Mouse (Mus musculus) hindbrain, embryonic 11.5 days (tissue): ENCODE measurements around the gene Dlg4. TPM values are rescaled to one million over a fixed set of nuclear protein-coding genes. Genes with fewer than 3 reads are reported as not detected.
A peak's percentile ranks its signal among the peaks of the same experiment; 100 is the strongest.

Experiments
- ATAC-seq: fragments of 200-750 bp; cut with Nextera tagmentation; 2 replicates; pipeline ENCODE4 v1.8.0; 2017; ENCODE audit warnings: mild to moderate bottlenecking, moderate TSS enrichment, moderate library complexity; ENCODE audit not compliant: low FRiP score
- DNase-seq: peaks from one replicate; pipeline ENCODE4 v3.0.0-alpha.2; 2015; ENCODE audit warnings: low spot score
- H3K27ac ChIP-seq: fragments of 300-500 bp; sonication (generic); 2 replicates; pipeline ENCODE4 v1.5.1; 2014; ENCODE audit warnings: mild to moderate bottlenecking, low read depth, low read length
- H3K27me3 ChIP-seq: fragments of 300-500 bp; sonication (generic); 2 replicates; pipeline ENCODE4 v1.6.1; 2014; ENCODE audit warnings: mild to moderate bottlenecking, low read length, moderate library complexity, mixed read lengths; ENCODE audit not compliant: control insufficient read depth, insufficient read depth
- H3K36me3 ChIP-seq: fragments of 300-500 bp; sonication (generic); 2 replicates; pipeline ENCODE4 v1.6.1; 2014; ENCODE audit warnings: mild to moderate bottlenecking, low read length, moderate library complexity, mixed read lengths; ENCODE audit not compliant: control insufficient read depth, insufficient read depth
- H3K4me1 ChIP-seq: fragments of 300-500 bp; sonication (generic); replicated peaks from 2 replicates; pipeline ENCODE4 v1.6.1; 2014; ENCODE audit warnings: low read length, mixed read lengths; ENCODE audit not compliant: control insufficient read depth, insufficient read depth
- H3K4me2 ChIP-seq: fragments of 300-500 bp; sonication (generic); replicated peaks from 2 replicates; pipeline ENCODE4 v1.6.1; 2014; ENCODE audit warnings: mild to moderate bottlenecking, low read depth, low read length
- H3K4me3 ChIP-seq: fragments of 300-500 bp; sonication (generic); 2 replicates; pipeline ENCODE4 v1.5.1; 2014; ENCODE audit warnings: low read depth, low read length
- H3K9ac ChIP-seq: fragments of 300-500 bp; sonication (generic); 2 replicates; pipeline ENCODE4 v1.6.1; 2014; ENCODE audit warnings: low read depth, low read length
- H3K9me3 ChIP-seq: fragments of 300-500 bp; sonication (generic); 2 replicates; pipeline ENCODE4 v1.6.1; 2016; ENCODE audit warnings: low read length; ENCODE audit not compliant: control insufficient read depth
- WGBS: fragments of 180-500 bp; shearing (Covaris S2); extraction: QIAGEN DNeasy Blood & Tissue Kit; methylation state at CpG from one replicate; pipeline ENCODE4 v1.1.7; 2014; 5-methylcytosine and 5-hydroxymethylcytosine counted together
- microRNA counts: library from miRNA; unstranded; fragments of <30 nt; microRNA quantifications from one replicate; lab custom pipeline; 2015
- polyA plus RNA-seq: library from polyadenylated mRNA; unstranded; fragments of >200 nt; fragmentation: Nextera tagmentation; extraction: Ambion mirVana; gene quantifications from 2 replicates; pipeline ENCODE4 v1.2.1, GENCODE M21; 2014

Dlg4 gene
- polyA plus RNA-seq, 1 experiment from 2014 or later, result 18.7 TPM

DNA sequence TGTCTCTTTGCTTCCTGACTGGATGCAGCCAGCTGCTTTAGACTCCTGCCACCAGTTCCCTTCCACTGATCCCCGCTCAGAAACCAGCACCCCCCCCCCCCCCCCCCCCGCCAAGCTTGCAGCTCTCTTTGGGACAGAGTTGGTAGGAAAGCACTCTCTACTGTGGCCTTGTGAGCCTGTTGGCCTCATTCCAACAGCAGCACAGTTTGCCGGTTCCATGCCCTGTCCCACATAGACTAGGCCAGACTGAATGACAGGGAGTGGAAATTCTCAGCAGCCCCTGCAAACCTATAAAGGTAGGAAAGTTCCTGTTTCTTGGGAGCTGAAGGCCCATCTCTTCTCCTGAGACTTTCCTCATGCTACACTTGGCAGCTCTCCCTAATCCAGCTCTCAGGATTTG is 60.7 kb downstream of the Dlg4 start:
- DNase-seq (no peak), ATAC-seq (no peak)
- Histone ChIP-seq H3K27me3 (no peaks in the 10 kb centered on the region), H3K4me1 (no peaks in the 10 kb centered on the region), H3K36me3 (no peaks in the 10 kb centered on the region), H3K9me3 (no peaks in the 10 kb centered on the region), H3K4me2 (no peak overlapping the region), H3K4me3 (no peak overlapping the region), H3K9ac (no peak overlapping the region), H3K27ac (no peak overlapping the region)
- 75% methylated on average over 2 of the region's 3 CpGs for WGBS

- no peak for ATAC-seq
- no peak for DNase-seq
- Histone ChIP-seq H3K36me3 (no peaks in the 10 kb centered on the region), H3K4me1 (no peaks in the 10 kb centered on the region), H3K27me3 (no peaks in the 10 kb centered on the region), H3K4me2 (no peak overlapping the region), H3K9ac (no peak overlapping the region), H3K27ac (no peak overlapping the region), H3K9me3 (no peaks in the 10 kb centered on the region), H3K4me3 (no peak overlapping the region)
- 78% methylated on average over 6 of the region's 6 CpGs for WGBS
These were observed 62.4 kb downstream of the Dlg4 start for GRCm38 (mm10) chr11:70079175-70079574.

DNA sequence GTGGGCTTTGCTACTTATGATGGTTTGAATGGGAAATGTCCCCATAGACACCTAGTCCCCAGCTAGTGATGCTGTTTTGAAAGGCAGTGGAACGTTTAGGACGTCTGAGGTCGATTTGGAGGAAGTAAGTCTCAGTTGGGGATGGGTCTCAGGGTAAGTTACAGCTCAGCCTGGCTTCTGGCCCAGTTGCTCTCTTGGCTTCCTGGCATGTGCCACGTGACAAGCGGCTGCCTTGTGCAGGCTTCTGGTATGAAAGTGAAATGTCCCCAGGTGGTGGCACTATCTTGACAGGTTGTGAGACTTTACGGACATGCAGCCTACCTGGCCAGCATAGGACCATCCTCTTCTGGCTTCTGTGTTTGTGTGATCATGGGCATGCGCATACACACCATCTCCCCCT is 63.2 kb downstream of the Dlg4 start:
- H3K9ac ChIP-seq, result no peak overlapping the region
- no peak for ATAC-seq
- no peaks in the 10 kb centered on the region for H3K9me3 ChIP-seq
- H3K4me3 ChIP-seq, result no peak overlapping the region
- DNase-seq, result no peak
- no peak overlapping the region for H3K4me2 ChIP-seq
- H3K27me3 ChIP-seq, result no peaks in the 10 kb centered on the region
- no peak overlapping the region for H3K27ac ChIP-seq
- no peaks in the 10 kb centered on the region for H3K36me3 ChIP-seq
- 83% methylated on average over 7 of the region's 7 CpGs for WGBS
- no peaks in the 10 kb centered on the region for H3K4me1 ChIP-seq

DNA sequence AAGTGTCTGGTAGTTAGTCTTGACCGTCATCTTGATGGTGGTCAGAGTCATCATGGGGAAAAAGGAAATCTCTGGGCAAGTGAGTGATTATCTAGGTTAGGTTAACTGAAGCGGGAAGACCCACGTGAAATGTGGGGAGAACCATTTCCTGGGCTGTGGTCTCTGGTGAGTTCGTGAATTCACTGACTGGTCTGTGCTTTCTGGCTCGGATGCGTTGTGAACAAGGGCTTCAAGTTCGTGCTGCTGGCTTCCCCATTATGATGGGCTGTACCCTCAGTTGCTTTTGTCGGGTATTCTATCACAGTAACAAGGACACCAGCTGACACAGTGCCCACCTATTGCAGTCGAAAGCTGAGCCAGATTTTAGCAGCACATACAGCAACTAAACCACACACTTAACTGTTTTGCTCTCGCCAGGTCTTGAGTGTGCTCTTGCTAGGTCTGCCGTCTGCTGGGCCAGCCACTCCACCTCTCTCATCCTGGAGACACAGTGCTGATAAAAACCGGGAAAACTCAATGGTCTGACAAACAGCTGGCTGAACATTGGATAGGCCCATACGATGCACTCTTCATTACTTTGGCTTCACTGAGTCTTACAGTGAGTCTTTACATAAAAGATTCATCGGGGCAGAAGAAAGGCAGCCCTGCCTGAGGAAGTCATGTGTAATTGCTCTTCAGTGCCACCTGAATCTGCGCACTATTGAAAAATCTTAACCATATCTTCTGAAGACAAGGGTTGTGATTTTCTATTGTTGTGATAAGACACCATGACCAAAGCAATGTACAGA is 64.3 kb downstream of the Dlg4 start:
- no peaks in the 10 kb centered on the region for H3K9me3 ChIP-seq
- 84% methylated on average over 15 of the region's 15 CpGs for WGBS
- no peak overlapping the region for H3K4me2 ChIP-seq
- ATAC-seq, result no peak
- DNase-seq, result no peak
- H3K27me3 ChIP-seq, result no peaks in the 10 kb centered on the region
- no peak overlapping the region for H3K27ac ChIP-seq
- no peak overlapping the region for H3K9ac ChIP-seq
- H3K36me3 ChIP-seq, result no peaks in the 10 kb centered on the region
- no peaks in the 10 kb centered on the region for H3K4me1 ChIP-seq
- no peak overlapping the region for H3K4me3 ChIP-seq

- DNase-seq, result no peak
- Histone ChIP-seq H3K27me3 (no peaks in the 10 kb centered on the region), H3K4me2 (no peak overlapping the region), H3K9ac (no peak overlapping the region), H3K36me3 (no peaks in the 10 kb centered on the region), H3K9me3 (no peaks in the 10 kb centered on the region), H3K27ac (no peak overlapping the region), H3K4me3 (no peak overlapping the region), H3K4me1 (no peaks in the 10 kb centered on the region)
- WGBS, result 79% methylated on average over 8 of the region's 8 CpGs
- ATAC-seq, result no peak
These were observed 67.8 kb downstream of the Dlg4 start for GRCm38 (mm10) chr11:70084563-70084962.

GRCm38 (mm10) chr11:70091986-70092783 is 75.4 kb downstream of the Dlg4 start, which contains the start of gene Asgr2:
TSS of gene Asgr2 (plus strand) at chr11:70092644.
- no peaks in the 10 kb centered on the region for H3K36me3 ChIP-seq
- no peak within 1 kb of the TSS for H3K27ac ChIP-seq
- no peak within 1 kb of the TSS for H3K9ac ChIP-seq
- H3K4me2 ChIP-seq, result no peak within 1 kb of the TSS
- ATAC-seq (no peak), DNase-seq (no peak)
- no peak within 1 kb of the TSS for H3K4me3 ChIP-seq
- no peaks in the 10 kb centered on the region for H3K27me3 ChIP-seq
- 85% methylated on average over 12 of the region's 12 CpGs for WGBS
- H3K4me1 ChIP-seq, result no peaks in the 10 kb centered on the region
- H3K9me3 ChIP-seq, result no peaks in the 10 kb centered on the region

MicroRNA genes within 50 kb of the gene (microRNA counts, 519-probe panel; counts per million panel counts)
- not detected for microRNA mmu-miR-324-3p (lab: Ali Mortazavi, UCI)
- microRNA mmu-miR-324-5p (lab: Ali Mortazavi, UCI), result 4,775 counts per million, percentile 61 among the panel's probes with 10 or more counts

Other genes starting within 250 kb of the Dlg4 start
- 1.2 and 1.5 TPM in 2 replicates for gene Chrnb1, start 221.0 kb upstream of the Dlg4 start, polyA plus RNA-seq
- gene Fgf11, start 215.1 kb upstream of the Dlg4 start, polyA plus RNA-seq, result 2.2 and 2.8 TPM in 2 replicates
- 0.83 and 0.93 TPM in 2 replicates for gene Tmem102, start 211.3 kb upstream of the Dlg4 start, polyA plus RNA-seq
- gene Gm39566, start 201.6 kb upstream of the Dlg4 start, polyA plus RNA-seq, result not detected in 2 replicates
- not detected in 2 replicates for gene Spem2, start 198.5 kb upstream of the Dlg4 start, polyA plus RNA-seq
- 0.17 and 0.38 TPM in 2 replicates for gene Spem1, start 194.8 kb upstream of the Dlg4 start, polyA plus RNA-seq
- 11.5 and 16.1 TPM in 2 replicates for gene Nlgn2, start 179.2 kb upstream of the Dlg4 start, polyA plus RNA-seq
- 268 and 276 TPM in 2 replicates for gene Tmem256, start 178.4 kb upstream of the Dlg4 start, polyA plus RNA-seq
- gene Plscr3, start 170.6 kb upstream of the Dlg4 start, polyA plus RNA-seq, result 62.2 and 62.6 TPM in 2 replicates
- 0.52 TPM in 1 of 2 replicates, not detected in the other for gene Tnk1, start 158.2 kb upstream of the Dlg4 start, polyA plus RNA-seq
- gene Tmem95, start 138.9 kb upstream of the Dlg4 start, polyA plus RNA-seq, result not detected in 2 replicates
- 2.3 and 2.4 TPM in 2 replicates for gene Kctd11, start 135.5 kb upstream of the Dlg4 start, polyA plus RNA-seq
- gene Acap1, start 121.4 kb upstream of the Dlg4 start, polyA plus RNA-seq, result 0.45 and 1.4 TPM in 2 replicates
- gene 2810408A11Rik, start 116.0 kb upstream of the Dlg4 start, polyA plus RNA-seq, result 14.5 and 14.7 TPM in 2 replicates
- 15.0 and 20.6 TPM in 2 replicates for gene Neurl4, start 115.9 kb upstream of the Dlg4 start, polyA plus RNA-seq
- 84.3 and 89.0 TPM in 2 replicates for gene Gps2, start 103.1 kb upstream of the Dlg4 start, polyA plus RNA-seq
- 1,842 and 1,860 TPM in 2 replicates for gene Eif5a, start 95.0 kb upstream of the Dlg4 start, polyA plus RNA-seq
- gene Ybx2, start 81.1 kb upstream of the Dlg4 start, polyA plus RNA-seq, result 3.1 and 4.8 TPM in 2 replicates
- 7.9 and 9.6 TPM in 2 replicates for gene Slc2a4, start 68.8 kb upstream of the Dlg4 start, polyA plus RNA-seq
- 8.2 and 8.4 TPM in 2 replicates for gene Cldn7, start 52.2 kb upstream of the Dlg4 start, polyA plus RNA-seq
- gene Ctdnep1, start 35.8 kb upstream of the Dlg4 start, polyA plus RNA-seq, result 23.8 and 26.8 TPM in 2 replicates
- 154 and 163 TPM in 2 replicates for gene Elp5, start 34.4 kb upstream of the Dlg4 start, polyA plus RNA-seq
- gene Gabarap, start 25.8 kb upstream of the Dlg4 start, polyA plus RNA-seq, result 621 and 643 TPM in 2 replicates
- gene Phf23, start 21.2 kb upstream of the Dlg4 start, polyA plus RNA-seq, result 56.7 and 57.5 TPM in 2 replicates
- gene Dvl2, start 16.3 kb upstream of the Dlg4 start, polyA plus RNA-seq, result 24.6 and 27.2 TPM in 2 replicates
- 45.1 and 52.1 TPM in 2 replicates for gene Acadvl, start 1.5 kb upstream of the Dlg4 start, polyA plus RNA-seq
- gene Asgr1, start 37.1 kb downstream of the Dlg4 start, polyA plus RNA-seq, result 0.29 and 0.40 TPM in 2 replicates
- not detected in 2 replicates for gene Asgr2, start 75.7 kb downstream of the Dlg4 start, polyA plus RNA-seq
- gene Mgl2, start 113.4 kb downstream of the Dlg4 start, polyA plus RNA-seq, result 0.42 TPM in 1 of 2 replicates, not detected in the other
- 0.32 and 1.4 TPM in 2 replicates for gene Clec10a, start 139.3 kb downstream of the Dlg4 start, polyA plus RNA-seq
- 0.40 and 0.51 TPM in 2 replicates for gene Slc16a11, start 195.8 kb downstream of the Dlg4 start, polyA plus RNA-seq
- 10.9 and 14.3 TPM in 2 replicates for gene Slc16a13, start 204.1 kb downstream of the Dlg4 start, polyA plus RNA-seq
- gene Bcl6b, start 212.9 kb downstream of the Dlg4 start, polyA plus RNA-seq, result 5.0 and 5.9 TPM in 2 replicates
- 229 and 230 TPM in 2 replicates for gene 0610010K14Rik, start 221.0 kb downstream of the Dlg4 start, polyA plus RNA-seq
- 10.2 and 11.6 TPM in 2 replicates for gene Gm21988, start 222.9 kb downstream of the Dlg4 start, polyA plus RNA-seq
- 146 and 147 TPM in 2 replicates for gene Rnasek, start 222.9 kb downstream of the Dlg4 start, polyA plus RNA-seq
- gene Alox12, start 238.4 kb downstream of the Dlg4 start, polyA plus RNA-seq, result 3.5 and 3.7 TPM in 2 replicates